Mouse (Mus musculus) cerebellum, postnatal 4 days (tissue): Measurements from ENCODE around the gene Grk6.
A peak's percentile ranks its signal among the peaks of the same experiment; 100 is the strongest.

Experiments
- DNase-seq, 2 experiments: peaks; one replicate each; pipeline ENCODE4 v3.0.0; 2022; ENCODE audit warnings: low spot score in 2 of 2, mixed read lengths in 1 of 2

Grk6 gene

DNA sequence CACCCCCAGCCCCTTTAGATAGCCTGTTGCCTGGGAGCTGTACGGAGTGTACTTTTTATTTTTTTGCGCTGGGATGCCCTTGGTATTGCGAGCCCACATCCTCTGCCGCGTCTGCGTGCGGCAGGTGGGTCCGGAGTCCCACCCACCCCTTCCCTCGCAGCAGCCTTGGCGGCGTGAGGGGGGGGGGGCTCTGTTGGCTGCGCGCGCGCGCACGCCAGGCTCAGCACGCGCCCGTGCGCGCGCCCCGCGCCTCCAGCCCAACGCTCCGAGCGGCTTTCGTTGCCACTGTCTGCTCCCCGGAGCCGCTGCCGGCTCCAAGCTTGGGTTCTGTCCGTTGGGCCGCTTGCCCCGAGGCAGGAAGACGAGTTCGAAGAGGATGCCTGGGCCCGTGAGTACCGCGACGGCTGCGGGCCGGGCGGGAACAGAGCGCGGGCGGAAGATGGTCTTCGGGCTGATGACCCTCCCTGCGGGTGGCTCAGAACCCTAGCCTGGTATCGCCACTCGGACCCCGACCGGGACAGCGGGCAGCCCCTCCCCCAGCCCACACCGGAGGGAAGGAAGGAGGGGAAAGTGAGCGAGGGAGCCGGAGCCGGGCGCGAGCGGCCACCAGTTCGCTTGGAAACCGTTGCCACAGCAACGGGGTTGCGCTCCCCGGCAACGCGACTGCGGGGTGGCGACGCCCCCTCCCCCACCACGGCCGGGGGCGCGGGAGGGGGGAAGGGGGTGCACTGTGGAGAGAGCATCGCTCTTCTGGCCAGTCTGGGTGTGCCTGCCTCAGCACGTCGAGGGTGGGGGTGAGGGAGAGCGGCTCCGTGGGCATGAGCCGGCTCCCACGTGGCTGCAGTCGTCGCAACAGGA lies 19.4 kb downstream of the Grk6 start, which contains the start of gene Prr7:
TSS of gene Prr7 (plus strand) at position 241 of the 858 bp plus-strand sequence.
- DNase-seq: peak; percentile 45 to 71

DNA sequence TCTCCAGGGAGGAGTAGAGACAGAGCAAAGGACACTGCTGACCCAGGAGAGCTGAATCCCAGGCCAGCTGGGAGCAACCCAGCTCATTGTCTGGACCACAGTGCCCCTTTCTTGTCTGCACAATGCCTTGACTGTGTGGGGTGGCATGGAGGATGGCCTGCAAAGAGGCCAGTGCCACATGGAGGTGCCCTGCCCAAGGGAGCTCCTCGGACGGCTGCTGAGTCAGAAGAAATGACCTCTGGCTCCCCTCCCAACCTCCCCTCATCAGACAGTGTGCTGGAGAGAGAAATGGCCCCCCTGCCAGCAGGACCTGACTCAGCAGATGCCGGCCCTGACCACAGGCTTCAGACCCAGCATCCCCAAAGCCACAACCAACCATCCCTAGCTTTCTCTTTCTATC lies 20.3 kb downstream of the Grk6 start:
- no peak for DNase-seq

DNA sequence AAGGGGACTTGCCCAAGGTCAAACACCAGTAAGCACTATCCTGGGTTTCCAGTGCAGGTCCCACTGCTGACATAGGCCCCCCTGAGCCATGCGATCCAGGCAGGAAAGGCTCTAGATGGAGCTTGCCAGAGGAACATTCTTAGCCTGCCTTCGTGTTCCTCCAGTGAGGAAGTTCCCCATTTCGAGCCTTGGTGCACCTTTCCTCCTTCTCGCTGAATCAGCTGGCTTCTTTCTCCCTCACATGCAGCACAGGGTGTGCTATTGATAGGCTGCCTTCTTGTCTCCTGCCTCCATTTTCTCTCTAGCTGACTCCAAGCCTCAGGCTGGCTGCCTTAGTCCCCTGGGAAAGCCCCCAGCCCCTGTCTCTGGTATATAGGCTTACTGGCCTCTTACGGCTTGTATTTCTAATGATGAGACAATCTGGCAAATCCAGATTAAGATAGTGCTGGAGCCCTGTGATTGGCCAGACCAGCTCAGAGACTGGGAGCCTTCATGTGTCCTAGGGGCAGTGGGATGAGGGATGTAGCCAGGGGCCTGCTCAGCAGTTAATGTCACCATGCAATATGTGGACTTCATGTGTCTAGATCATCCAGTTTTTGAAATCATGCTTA lies 21.1 kb downstream of the Grk6 start:
- DNase-seq: no peak

DNA sequence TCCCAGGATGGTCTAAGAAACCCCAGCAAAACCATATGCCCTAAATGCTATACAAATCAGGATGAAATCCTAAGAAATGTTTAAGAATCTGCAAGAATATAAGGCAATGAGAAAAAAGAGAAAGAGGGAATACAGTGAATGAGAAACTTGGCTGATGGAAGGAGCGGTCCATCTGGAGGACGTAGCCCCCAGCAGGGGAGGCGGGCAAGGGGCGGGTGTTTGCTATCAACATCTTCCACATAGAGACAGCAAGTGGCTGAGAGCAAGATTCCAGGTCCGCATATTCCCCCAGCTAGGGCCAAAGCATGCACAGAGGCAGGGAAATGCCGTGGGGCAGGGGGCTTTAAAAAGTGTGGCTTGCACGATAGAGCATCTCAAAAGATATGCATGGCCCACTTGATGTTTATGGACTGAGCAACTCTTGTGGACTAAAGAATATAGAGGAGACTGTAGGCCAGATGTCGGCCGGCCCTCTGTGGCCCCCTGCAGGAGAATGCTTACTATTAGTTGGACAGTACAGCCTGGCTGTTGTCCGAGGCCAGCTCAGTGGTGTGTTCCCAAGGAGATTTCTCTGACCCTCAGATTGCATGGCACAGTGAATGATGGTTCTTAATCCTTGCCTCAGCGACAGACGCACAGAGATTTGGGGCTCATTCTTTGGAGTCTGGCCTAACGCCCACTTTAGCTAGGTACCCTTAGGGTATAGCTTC lies 24.1 kb downstream of the Grk6 start:
- DNase-seq: no peak

DNA sequence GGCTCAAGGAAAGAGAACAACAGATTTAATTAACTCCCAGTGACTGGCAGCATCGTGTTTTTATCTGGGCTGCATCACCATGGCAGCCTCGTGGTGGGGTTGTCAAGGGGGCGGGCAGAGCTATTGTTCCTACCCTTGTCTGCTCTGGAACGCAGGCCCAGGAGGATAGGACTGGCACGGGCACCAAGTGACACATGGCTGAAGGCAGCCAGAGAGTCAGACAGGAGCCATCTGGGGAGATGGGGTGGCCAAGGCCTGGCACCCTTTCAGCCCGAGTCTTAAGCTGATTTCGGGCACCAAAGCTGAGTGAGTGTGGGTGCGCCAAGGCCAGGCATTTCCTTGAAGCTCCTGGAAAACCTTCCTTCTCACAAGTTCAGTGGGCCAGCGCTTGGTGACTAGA lies 25.5 kb downstream of the Grk6 start:
- DNase-seq: peak; percentile 58 to 80

DNA sequence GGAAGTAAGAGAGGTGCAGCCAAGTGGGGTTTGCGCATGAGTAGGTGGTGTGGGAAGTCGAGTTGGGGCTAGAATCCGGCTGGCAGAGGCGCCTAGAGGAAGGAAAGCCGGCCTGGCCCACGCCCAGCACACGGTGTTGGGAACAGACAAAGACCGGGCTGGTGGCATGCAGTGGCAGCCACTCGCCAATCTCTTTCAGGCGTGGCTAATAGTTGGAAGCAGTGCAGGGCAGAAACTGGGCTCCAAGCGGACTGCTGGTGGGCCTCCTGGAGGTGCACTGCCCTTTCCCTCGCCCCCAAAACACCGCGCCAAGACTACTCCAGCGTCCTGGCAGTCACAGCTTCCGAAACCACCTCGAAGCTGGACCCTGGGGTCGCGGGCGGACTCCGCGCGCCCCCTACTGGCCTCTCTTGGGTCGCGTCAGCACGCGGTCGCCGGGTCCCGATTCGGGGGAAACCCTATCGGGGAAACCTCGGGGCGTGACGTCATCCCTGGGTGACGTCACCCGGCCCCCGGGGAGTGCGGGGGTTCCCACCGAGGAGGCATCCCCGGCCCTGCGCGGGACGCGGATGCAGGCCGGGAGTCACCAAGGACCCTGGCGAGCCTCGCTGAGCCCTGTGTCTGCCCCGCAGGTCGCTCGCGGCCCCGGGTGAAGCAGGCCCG lies 26.4 kb downstream of the Grk6 start:
- peak; percentile 84 to 97 for DNase-seq

DNA sequence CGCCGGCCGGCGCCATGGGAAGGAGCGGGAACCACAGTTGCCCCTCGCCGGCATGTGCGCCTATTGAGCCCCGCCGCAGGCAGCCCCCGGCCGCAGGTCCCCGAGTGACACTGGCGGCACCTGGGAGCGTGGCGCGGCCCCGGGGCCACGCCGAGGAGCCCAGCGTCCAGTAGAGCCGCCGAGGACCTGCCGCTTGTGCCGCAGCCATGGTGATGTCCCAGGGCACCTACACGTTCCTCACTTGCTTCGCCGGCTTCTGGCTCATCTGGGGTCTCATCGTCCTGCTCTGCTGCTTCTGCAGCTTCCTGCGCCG lies 26.9 kb downstream of the Grk6 start:
- no peak for DNase-seq

- DNase-seq: peak; percentile 51 to 73
Measured at GRCm38 (mm10) chr13:55472132-55473022, 27.5 kb downstream of the Grk6 start.

DNA sequence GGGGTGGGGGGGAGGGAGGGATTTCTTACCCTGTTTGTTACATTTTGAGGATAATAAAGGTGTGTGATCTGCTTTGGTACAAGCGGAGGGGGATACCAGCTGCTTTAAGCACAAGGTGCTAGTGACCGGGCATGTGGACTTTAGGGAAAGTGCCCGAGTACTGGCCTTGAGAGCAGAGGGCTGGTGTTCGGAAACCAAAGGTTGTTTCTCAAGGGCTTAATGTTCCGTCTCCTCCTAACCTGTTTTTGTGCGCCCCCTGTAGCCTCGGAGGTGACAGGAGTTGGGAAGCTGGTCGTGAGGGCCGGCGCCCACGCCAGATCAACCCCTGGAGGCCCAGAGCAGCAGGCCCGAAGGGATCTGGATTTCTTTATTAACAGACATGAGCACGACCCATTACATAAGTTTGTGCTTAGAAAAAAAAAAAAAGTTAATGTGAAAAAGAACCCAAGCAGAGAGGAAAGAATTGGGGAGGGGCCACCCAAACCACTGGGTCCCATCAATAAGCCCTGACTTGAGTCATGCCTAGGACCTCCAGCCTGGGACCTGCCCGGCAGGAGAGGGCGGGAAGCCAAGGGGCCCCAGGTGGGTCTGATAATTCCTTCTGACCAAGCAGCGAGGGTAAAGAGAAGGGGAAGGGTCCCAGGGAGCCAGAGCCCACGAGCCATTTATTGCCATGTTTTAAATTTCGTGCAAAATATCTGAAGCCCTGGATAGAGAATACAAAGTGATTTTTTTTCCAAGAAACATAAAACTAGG lies 28.4 kb downstream of the Grk6 start:
- DNase-seq: no peak

GRCm38 (mm10) chr13:55473961-55474360 lies 29.1 kb downstream of the Grk6 start:
- DNase-seq: no peak

DNA sequence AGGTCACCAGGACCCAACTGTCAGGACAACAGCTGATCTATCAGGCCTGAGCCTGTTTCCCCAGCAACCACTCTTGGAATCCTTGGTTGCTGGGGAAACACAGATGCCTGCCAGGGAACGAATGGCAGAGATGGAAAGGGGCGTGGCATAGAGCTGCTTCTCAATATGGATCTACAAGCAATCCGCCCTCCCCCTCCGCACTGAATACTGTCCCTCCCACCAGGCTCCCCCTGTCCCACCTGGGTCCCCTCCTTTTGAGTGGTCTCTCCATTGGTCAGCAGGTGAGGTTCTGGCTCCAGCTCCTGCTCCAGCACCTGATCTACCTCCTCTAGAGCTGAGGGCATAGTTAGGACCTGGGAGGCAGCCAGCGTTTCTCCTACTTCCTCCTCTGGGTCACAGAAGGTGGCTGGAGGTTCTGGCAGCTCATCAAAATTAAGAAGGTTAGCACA lies 29.8 kb downstream of the Grk6 start:
- DNase-seq: peak in 1 of 2 experiments; percentile 66

DNA sequence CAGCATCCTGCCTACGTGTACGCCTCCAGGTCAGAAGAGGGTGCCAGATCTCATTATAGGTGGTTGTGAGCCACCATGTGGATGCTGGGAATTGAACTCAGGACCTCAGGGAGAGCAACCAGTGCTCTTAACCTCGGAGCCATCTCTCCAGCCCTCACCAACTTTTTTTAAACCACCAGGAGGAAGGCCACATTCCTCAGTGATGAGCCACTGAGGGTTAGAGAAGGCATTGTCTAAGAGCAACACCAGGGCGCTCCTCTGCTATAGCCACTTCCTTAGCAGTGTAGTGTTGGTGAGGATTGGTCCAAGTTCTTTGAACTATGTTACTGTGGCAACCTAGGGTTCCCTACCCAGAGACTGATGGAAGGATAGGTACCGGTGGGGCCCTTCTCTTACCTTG lies 30.9 kb downstream of the Grk6 start:
- no peak for DNase-seq

DNA sequence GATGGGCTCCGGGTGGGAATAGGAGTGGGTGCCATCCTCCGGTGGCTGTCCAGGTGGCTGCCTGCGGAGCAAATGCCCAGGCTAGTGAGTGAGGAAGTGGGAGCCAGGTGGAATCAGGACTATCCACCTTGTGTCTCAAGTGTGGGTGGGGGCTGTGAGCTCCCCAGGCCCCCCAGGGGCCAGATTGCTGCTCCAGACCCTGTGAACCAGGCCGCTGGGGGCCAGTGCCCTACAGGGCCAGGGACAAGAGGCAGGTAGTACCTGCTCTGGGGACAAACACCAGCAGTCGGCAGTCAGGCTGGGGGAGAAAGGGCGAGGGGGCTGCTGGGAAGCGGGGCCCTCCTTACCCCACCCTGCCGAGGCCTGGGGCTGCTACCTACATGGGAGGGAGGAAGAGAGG lies 31.4 kb downstream of the Grk6 start:
- no peak for DNase-seq

GRCm38 (mm10) chr13:55477492-55477891 lies 32.6 kb downstream of the Grk6 start:
- DNase-seq: no peak

GRCm38 (mm10) chr13:55478036-55478435 lies 33.2 kb downstream of the Grk6 start:
- DNase-seq: peak in 1 of 2 experiments; percentile 60

GRCm38 (mm10) chr13:55479008-55479407 lies 34.1 kb downstream of the Grk6 start:
- DNase-seq: no peak

GRCm38 (mm10) chr13:55479929-55480328 lies 35.1 kb downstream of the Grk6 start:
- DNase-seq: no peak

GRCm38 (mm10) chr13:55482542-55482941 lies 37.7 kb downstream of the Grk6 start:
- no peak for DNase-seq

GRCm38 (mm10) chr13:55483071-55483470 lies 38.2 kb downstream of the Grk6 start:
- no peak for DNase-seq

GRCm38 (mm10) chr13:55483593-55483992 lies 38.7 kb downstream of the Grk6 start:
- peak in 1 of 2 experiments; percentile 85 for DNase-seq
